Mouse (Mus musculus): ENCODE results near the gene Apaf1.

Gene Apaf1

DNA sequence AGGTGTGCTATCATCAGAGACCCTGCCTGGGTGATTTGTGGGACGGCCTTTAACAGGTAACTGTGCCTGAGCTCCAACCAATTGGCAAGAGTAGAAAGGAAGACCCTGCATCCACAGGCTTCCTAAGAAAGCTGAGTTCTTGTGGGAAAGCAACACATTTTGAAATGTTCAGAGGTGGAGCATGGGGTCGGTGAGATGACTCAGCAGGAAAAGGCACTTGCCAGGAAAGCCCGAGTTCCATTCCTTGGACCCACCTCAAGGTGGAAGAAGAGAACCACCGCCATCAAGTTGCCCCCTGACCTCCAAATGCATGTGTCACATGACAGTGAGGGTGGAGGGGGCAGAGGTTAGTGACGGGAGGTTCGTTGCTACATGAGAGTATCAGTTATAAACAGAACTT, 108.1 kb downstream of the Apaf1 start:
- no peak for DNase-seq (ENCODE audit: low spot score in 2 of 2)

DNA sequence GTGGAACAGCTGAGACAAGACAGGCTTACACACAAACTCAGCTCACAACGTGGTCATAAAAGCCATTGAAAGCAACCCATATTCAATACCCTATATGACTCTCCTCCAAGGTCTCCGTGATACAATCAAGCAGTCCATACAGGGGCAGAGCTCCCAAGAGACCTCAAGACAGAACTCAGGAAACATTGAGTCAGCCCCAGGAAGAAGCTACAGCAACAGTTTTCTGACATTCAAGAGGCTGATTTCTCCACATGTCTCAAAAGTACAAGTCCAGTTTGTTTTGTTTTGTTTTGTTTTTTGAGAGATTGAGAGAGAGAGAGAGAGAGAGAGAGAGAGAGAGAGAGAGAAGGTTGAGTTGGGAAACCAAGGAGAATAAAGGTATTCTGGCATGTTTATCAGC, 108.5 kb downstream of the Apaf1 start:
- DNase-seq (ENCODE audit: low spot score in 2 of 2) = no peak

DNA sequence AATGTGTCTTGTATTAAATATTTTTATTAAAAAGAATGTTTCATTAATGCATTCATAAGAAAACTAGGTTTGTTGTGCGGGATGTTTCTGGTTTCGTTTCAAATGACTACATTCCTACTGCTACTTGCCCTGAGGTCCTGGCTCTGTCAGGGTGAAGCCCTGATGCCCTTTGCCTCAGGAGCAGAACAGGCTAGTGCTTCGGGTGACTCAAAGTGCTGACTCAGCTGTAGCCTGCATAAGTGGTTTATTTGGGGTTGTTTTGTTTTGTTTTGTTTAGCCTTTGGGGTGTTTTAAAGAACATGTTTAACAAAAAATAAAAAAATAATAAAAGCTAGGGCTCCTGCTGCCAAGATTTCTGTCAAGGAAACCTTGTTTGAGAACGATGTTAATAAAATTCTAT, 112.0 kb downstream of the Apaf1 start:
- DNase-seq (ENCODE audit: low spot score in 2 of 2) = no peak

DNA sequence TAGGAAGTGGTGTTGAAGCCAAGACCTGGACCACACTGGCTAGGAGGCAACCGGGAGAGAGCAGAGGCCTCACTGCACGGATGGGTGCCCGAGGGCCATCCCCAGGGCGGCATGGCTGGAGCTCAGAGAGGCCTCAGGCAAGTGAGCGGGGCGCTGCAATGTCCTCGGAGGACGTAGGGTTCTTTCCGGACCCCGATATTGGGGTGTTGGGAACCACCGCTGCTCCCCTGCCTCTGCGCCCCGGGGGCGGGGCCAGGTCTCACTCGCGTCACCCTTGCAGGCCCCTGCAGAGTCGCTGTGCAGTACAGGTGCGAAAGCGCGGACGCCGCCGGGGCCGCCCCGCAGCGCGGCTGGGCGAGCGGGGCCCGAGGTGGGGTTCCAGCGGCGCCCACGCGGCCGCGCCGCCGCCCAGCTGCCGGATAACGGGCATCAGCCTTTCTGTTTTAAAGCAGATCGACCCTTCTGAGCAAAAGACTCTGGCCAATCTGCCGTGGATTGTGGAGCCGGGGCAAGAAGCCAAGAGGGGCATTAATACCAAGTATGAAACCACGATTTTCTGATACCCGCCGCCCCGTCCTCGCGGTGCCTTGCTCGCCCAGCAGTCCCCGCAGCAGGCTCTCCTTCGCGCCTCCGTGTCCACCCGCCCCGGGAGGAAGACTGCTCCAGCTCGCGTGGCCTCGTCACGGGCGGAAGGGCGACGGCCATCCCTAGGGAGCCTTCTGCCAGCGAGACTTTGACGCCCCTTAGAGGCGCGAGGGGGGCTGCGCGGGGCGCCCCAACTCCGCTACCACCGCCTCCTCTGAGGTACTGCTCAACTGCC, 113.0 kb downstream of the Apaf1 start:
- DNase-seq (ENCODE audit: low spot score in 2 of 2) = peak in 1 of 2 experiments; percentile 19

DNA sequence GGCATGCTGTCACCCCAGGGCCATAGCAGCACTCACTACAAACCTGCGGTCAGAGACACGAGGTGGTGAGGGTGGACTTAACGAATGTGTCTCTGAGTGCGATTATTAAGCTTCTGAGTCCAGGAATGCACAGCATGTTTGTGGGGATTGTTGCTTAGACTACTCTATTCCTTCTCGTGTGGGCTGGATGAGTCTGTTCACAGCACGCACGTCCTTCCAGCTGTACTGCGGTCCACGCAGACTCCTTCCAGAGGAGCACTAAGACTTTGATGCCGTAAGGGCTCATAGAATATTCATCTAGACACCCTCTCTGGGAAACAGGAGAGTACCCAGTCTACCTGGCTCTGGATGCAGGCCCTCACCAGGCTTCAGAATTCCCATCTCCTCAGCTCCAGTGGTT, 114.3 kb downstream of the Apaf1 start:
- no peak for DNase-seq (ENCODE audit: low spot score in 2 of 2)

DNA sequence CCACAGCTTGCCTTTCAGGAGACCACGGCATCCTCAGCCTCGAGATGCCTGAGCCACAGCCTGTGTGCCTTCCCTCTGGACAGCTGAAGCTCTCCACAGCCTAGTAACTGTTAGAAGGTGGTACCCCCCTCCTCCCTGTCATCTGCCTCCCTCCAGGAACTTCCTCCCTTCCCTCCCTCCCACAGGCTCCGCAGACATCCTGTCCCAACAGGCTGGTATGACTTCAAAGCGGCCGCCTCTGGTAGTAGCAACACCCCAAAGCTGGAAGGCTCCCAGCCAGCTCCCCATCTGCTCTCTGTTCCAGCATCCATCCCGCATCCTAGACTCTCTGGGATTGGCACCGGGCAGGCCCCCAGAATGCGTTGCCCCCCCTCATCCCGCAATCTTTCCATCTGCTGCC, 115.7 kb downstream of the Apaf1 start:
- peak; percentile 36 to 69 for DNase-seq (ENCODE audit: low spot score in 2 of 2)

DNA sequence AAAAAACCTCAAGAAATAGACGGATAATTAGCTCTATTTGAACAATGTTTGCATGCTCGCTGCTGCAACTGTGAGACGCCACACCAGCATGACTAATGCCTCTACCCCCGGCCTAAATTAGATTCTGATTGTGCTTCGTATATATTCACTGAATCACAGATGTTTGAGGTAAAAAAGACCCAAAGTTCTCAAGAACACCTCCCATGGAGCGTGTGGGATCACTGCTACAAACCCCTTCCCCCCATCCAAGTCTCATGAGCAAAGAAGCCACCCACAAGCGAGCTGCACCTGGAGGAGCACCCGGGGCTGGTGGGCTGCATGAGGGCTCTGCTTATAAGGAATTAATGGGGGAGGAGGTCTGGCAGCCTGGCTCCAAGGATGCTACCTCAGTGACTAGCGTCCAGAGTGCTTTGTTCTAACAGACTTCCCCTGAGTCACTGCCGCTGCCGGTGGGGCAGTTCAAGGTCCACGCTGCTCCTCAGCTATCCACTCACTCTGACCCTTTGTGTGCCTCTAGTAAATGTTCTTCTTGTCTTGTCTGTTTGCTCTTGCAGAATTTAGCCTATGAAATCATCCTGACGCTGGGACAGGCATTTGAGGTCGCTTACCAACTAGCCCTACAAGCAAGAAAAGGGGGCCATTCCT, 116.8 kb downstream of the Apaf1 start:
- DNase-seq (ENCODE audit: low spot score in 2 of 2) = no peak

DNA sequence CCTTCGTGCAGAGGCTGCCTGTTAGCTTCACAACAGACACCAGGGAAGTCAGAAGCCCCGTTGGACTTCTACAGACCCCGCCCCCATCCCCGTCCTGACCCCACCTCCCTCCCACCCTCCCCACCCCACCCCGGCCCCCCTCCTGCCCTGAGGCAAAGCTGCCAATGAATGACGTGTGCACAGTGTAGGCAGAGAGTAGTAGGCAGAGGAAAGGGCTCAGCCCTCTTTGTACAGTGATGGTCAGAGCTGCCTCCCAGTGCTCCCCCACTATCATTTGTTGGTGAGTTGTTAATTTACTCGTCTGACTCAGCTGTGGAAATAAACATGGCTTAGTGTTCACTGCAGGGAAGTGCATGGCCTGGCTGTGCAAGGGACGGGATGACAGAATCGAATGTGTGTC, 118.1 kb downstream of the Apaf1 start:
- DNase-seq (ENCODE audit: low spot score in 2 of 2) = no peak

DNA sequence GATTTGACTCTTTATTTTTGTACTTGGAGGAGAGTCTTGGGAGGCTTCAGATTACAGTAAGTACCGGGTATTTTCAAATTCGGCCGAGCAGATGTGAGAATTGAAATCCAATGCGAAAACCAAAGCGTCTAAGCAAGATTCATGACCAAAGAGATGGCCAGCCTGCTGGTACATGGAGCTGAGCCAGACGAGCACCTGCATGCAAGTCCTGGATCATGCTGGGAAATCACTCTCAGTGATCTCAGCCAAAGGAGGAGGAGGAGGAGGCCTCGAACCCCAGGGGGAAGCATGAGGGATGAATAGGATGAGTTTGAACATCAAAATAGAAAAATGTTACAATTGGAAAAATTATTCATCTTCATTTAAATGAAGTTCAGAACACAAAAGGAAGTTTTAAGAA, 122.2 kb downstream of the Apaf1 start:
- DNase-seq (ENCODE audit: low spot score in 2 of 2) = no peak

DNA sequence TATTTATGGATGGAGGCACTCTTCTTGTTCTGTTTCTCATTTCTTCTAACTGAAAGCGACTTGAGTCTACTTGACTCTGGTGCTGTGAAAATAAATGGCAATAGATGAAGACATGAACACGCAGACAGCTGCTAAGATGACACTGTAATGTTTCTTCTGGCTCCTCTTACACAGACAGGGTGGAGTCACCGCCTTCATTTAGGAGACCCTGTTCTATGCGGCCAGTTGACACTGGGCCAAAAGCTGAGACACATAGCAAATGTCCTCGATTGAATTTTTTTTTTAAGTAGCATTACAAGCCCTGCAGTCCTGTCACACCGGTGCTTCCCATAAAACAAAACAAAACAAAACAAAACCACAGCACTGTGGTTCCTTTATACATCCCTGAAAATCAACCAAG, 128.7 kb downstream of the Apaf1 start:
- DNase-seq (ENCODE audit: low spot score in 2 of 2) = no peak

DNA sequence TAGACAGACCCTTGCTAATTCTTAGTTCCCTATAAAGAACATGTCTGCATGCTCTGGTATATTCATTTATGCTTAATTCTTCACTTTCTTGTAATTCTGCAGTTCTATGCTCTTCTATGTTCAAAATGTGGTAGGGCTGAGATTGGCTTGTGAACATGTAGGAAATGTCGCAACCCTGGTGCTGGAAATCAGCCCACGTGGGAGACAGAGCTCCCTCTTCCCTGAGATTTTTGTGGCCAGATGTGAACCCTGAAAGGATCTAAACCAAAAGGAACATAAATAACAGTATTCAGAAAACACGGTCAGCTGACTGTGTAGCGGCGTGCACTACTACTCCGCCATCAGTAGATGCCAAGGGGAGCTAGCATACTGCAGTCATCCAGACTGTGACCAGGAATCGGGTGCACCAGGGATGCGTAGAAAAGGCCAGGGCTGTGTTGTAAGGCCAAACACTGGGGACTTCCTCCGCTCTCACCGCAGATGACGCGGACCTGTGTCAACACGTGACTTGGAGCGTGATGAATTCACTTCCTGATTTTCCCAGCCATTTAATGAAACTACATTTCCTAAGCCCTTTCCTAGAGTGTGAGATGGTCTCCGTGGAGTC, 129.4 kb downstream of the Apaf1 start:
- no peak for DNase-seq (ENCODE audit: low spot score in 2 of 2)

DNA sequence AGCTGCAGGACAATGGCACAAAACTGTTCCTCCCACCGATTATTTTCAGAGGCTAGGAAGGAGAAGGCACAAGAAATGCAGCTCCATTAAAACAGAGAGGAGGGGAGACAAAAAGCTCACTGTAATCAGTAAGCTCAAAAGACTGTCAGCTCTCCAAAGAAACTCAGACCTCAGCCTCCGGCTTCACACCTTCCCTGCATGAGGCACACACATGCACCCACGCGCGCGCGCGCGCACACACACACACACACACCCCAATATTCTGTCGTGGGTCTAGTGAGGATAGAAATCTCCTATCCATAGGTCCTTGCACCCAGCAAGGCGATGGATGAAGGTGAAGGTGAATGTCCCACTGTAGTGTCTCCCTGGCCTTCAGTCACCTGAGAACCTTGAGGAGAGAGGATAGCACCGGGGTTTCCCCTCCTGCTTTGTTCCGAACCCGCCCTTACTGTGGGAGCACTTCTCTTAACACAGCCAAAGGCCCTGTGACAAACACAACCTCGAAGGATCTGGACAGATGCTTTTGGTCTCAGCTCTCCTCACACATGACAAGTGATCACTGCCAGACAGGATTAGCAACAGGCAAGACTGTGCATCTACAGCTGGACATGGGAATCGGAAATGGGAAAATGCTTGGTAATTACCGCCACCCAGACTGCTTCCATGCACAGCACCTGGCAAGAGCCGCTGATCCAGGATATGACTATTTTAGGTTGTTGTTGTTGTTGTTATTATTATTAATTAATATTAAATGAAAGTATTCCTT, 134.8 kb downstream of the Apaf1 start:
- no peak for DNase-seq (ENCODE audit: low spot score in 2 of 2)

DNA sequence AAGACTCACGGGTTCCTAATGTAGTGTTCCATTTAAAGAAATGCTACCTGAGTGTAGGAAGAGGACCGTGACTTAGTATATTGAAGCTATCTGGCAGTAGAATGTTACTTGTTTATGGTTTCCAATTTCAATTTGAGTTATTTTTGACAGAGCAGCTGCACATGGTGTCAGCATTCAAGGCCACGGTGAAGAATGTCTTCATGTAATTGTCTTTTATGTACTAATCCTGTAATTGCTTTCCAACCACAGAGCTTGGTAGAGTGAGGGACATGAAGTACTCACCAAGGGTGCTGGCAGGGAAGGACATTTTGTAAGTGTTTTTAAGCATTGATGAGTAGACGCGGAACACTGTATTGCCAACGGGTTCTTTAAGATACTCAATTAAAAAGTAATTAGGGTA, 135.5 kb downstream of the Apaf1 start:
- no peak for DNase-seq (ENCODE audit: low spot score in 2 of 2)

DNA sequence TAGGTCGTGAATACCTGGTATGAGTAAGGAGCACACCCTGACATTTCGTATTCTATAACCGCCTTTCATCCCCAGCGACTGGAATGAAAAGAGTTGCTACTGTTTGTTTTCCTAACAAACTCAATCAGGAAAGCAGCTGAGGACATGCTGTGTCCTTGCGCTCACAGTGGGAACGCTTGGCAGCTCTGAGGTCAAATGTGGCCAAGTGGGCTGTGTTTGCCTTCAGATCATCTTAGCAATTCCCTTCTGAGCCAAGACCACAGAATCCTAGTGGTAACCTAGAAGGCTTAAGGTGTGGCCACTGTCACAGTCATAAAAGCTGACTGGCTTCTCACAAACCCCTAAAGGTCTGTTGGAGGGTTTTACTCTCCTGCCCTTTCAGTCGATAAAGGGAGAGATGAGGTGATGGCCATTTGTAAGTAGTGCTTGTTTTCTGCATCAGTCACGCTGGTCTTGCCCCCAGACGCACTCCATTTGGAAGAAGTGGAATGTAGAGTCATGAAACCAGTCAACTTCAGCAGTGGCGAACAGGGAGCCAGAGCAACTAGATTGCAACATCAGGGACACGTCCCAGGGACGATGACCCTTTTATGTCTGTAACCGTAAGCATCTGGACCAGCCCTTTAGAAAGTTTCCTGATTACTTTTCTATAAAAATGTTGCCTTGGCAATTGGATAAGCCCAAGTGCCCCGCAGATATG, 140.4 kb downstream of the Apaf1 start:
- no peak for DNase-seq (ENCODE audit: low spot score in 2 of 2)

DNA sequence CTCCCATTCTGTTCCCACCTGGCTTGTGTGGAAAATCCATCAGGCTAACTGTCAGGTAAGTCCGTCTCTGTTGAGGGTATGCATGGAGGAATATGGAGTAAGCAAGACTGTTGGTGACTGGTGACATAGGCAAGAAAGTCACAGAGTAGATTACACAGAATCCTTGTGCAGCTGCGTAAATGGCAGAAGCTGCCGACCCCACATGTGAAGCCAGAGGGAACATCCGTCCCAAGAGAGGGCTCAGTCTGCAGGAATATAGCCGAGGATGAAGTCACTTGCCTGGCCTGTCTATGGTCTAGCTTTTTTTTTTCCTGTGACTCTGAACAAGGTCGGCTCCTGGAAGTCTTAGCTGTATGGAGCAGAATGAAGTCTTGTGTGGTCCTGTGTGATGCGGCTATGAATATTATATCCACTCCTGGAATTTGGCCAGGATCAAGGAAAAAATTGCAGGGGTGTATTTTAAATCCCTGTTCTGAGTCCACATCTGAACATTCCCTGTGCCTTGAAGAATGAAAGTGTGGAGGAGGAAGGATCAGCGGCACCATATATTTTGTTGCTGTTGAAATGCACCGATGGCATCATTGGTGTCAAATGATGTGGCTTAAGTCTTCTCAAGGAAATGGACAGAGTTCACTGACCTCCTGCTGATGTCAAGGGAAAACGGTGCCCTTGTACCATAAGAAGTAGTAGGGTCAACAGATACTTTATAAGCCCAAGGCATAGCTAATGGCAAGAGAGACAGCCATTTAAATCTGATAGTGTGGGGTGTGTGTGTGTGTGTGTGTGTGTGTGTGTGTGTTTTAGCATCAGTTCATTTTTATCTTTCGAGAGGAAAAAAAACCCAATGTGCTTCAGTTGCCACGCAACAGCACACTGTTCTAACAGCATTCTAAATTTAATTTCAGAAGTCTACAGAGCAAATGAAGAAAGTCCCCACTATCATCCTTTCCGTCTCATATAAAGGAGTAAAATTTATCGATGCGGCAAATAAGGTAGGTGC, 141.7 kb downstream of the Apaf1 start:
- no peak for DNase-seq (ENCODE audit: low spot score in 2 of 2)

Measured in frontal cortex, postnatal 10 days (tissue).